Mouse (Mus musculus): ENCODE data around the gene 9130213A22Rik. TPM values are rescaled to one million over a fixed set of nuclear protein-coding genes. Genes with fewer than 3 reads are reported as not detected.

Gene 9130213A22Rik
- polyA plus RNA-seq, 1 experiment from 2014 or later: 0.07 TPM

GRCm38 (mm10) chr11:69125852-69125918, 3.3 kb upstream of the 9130213A22Rik start, which contains the start of gene Aloxe3:
Gene Aloxe3 (plus strand): TSS chr11:69125896.
- peak within 1 kb of the TSS; percentile 97 for H3K4me2 ChIP-seq (ENCODE audit: low read depth, low read length)
- 7% methylated on average over 3 of the region's 3 CpGs for WGBS (ENCODE audit: insufficient replicate concordance)
- H3K4me1 ChIP-seq (ENCODE audit: insufficient read depth): peaks cover 37% of the 10 kb centered on the region
- ATAC-seq: no peak
- H3K27ac ChIP-seq (ENCODE audit: low read depth): peak within 1 kb of the TSS; percentile 23; the same call in 1 of the 2 replicates
- peaks cover 13% of the 10 kb centered on the region for H3K27me3 ChIP-seq (ENCODE audit: insufficient read depth, low read length)
- no peaks in the 10 kb centered on the region for H3K36me3 ChIP-seq (replicated peaks; ENCODE audit: insufficient read depth, low read length)
- TF ChIP-seq CTCF (IDR thresholded peaks at IDR 0.05; ENCODE audit: low read depth): no peak
- no peak for TF ChIP-seq EP300 (IDR thresholded peaks at IDR 0.05; ENCODE audit: low read depth)
- no peak for DNase-seq
- H3K9ac ChIP-seq (replicated peaks): peak within 1 kb of the TSS; percentile 64
- H3K4me3 ChIP-seq (ENCODE audit: low read depth, low read length): peak within 1 kb of the TSS; percentile 61
- no peaks in the 10 kb centered on the region for H3K9me3 ChIP-seq (ENCODE audit: low read length)

DNA sequence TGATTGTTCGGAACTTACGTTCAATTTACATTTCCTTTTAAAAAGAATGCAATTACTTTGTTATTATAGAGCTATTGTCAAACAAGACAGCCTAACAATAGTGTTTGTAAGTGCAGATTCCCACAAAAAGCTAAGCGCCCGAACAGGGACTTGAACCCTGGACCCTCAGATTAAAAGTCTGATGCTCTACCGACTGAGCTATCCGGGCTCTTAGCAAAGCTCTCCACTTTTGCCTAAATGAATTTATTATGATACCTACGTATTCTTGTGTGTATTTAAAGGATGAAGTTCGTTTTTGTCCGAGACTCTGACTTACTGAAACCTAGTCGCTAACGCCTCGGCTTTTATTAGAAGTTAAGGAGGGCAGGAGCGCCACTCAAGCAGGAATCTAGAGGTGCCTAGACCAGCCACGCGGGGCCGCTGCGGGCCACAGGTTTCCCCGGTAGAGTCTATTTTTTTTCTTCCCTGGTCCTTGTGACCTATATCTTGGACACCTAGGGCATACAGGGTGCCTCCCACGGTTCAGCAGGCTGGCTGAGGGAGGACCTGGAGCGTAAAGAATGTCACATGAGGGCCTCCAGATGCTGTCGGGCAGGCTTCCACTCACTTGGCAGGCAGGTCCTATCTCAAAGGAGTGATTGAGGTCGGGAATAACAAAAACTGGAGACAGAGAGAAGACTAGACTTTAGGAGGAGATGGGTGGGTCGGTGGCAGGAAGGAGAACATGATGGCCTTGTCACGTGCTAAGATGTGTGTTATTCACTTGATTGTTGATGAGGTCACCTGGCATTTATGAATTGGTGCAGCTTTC, 2.9 kb upstream of the 9130213A22Rik start:
- Histone ChIP-seq H3K9ac (replicated peaks) (peak overlapping the region; percentile 64), H3K9me3 (ENCODE audit: low read length) (no peaks in the 10 kb centered on the region), H3K4me1 (ENCODE audit: insufficient read depth) (peaks cover 42% of the 10 kb centered on the region), H3K27ac (ENCODE audit: low read depth) (peak overlapping the region; percentile 23; the same call in 1 of the 2 replicates), H3K36me3 (replicated peaks; ENCODE audit: insufficient read depth, low read length) (no peaks in the 10 kb centered on the region), H3K4me2 (ENCODE audit: low read depth, low read length) (peak overlapping the region; percentile 97), H3K4me3 (ENCODE audit: low read depth, low read length) (peak overlapping the region; percentile 61), H3K27me3 (ENCODE audit: insufficient read depth, low read length) (peaks cover 17% of the 10 kb centered on the region)
- WGBS (ENCODE audit: insufficient replicate concordance): 1% methylated on average over 24 of the region's 24 CpGs
- DNase-seq: peak; percentile 81
- ATAC-seq: peak; percentile 51
- TF ChIP-seq CTCF (IDR thresholded peaks at IDR 0.05; ENCODE audit: low read depth) (peak; percentile 67), EP300 (IDR thresholded peaks at IDR 0.05; ENCODE audit: low read depth) (no peak)

GRCm38 (mm10) chr11:69124498-69124847, 2.1 kb upstream of the 9130213A22Rik start:
- DNase-seq: peak; percentile 74
- peak overlapping the region; percentile 68 for H3K4me3 ChIP-seq (ENCODE audit: low read depth, low read length)
- WGBS (ENCODE audit: insufficient replicate concordance): under 1% methylated on average over 3 of the region's 3 CpGs
- H3K9me3 ChIP-seq (ENCODE audit: low read length): no peaks in the 10 kb centered on the region
- peak; percentile 60 for ATAC-seq
- H3K27ac ChIP-seq (ENCODE audit: low read depth): peak overlapping the region; percentile 81; the same call in 1 of the 2 replicates
- TF ChIP-seq CTCF (IDR thresholded peaks at IDR 0.05; ENCODE audit: low read depth) (no peak), EP300 (IDR thresholded peaks at IDR 0.05; ENCODE audit: low read depth) (peak; percentile 7)
- no peak overlapping the region; the same call in 1 of the 2 replicates for H3K4me2 ChIP-seq (ENCODE audit: low read depth, low read length)
- H3K4me1 ChIP-seq (ENCODE audit: insufficient read depth): peaks cover 47% of the 10 kb centered on the region
- H3K9ac ChIP-seq (replicated peaks): no peak overlapping the region
- no peaks in the 10 kb centered on the region for H3K36me3 ChIP-seq (replicated peaks; ENCODE audit: insufficient read depth, low read length)
- H3K27me3 ChIP-seq (ENCODE audit: insufficient read depth, low read length): peaks cover 20% of the 10 kb centered on the region

- WGBS (ENCODE audit: insufficient replicate concordance): under 1% methylated on average over 31 of the region's 31 CpGs
- H3K27ac ChIP-seq (ENCODE audit: low read depth): peak overlapping the region; percentile 81
- peak overlapping the region; percentile 62 for H3K9ac ChIP-seq (replicated peaks)
- peak; percentile 67 for ATAC-seq
- peak overlapping the region; percentile 98 for H3K4me2 ChIP-seq (ENCODE audit: low read depth, low read length)
- peaks cover 53% of the 10 kb centered on the region for H3K4me1 ChIP-seq (ENCODE audit: insufficient read depth)
- TF ChIP-seq CTCF (IDR thresholded peaks at IDR 0.05; ENCODE audit: low read depth): no peak
- peak; percentile 43 for TF ChIP-seq EP300 (IDR thresholded peaks at IDR 0.05; ENCODE audit: low read depth)
- no peaks in the 10 kb centered on the region for H3K9me3 ChIP-seq (ENCODE audit: low read length)
- peak overlapping the region; percentile 68 for H3K4me3 ChIP-seq (ENCODE audit: low read depth, low read length)
- peak; percentile 89 for DNase-seq
- H3K27me3 ChIP-seq (ENCODE audit: insufficient read depth, low read length): peaks cover 20% of the 10 kb centered on the region
- no peaks in the 10 kb centered on the region for H3K36me3 ChIP-seq (replicated peaks; ENCODE audit: insufficient read depth, low read length)
Observed at GRCm38 (mm10) chr11:69123693-69124497, 1.5 kb upstream of the 9130213A22Rik start.

GRCm38 (mm10) chr11:69123056-69123692, 785 bp upstream of the 9130213A22Rik start:
- no peaks in the 10 kb centered on the region for H3K36me3 ChIP-seq (replicated peaks; ENCODE audit: insufficient read depth, low read length)
- H3K9ac ChIP-seq (replicated peaks): peak overlapping the region; percentile 67
- WGBS (ENCODE audit: insufficient replicate concordance): under 1% methylated on average over 28 of the region's 29 CpGs
- H3K27ac ChIP-seq (ENCODE audit: low read depth): peak overlapping the region; percentile 81
- H3K27me3 ChIP-seq (ENCODE audit: insufficient read depth, low read length): peaks cover 20% of the 10 kb centered on the region
- DNase-seq (peak; percentile 90), ATAC-seq (peak; percentile 35)
- peak overlapping the region; percentile 98 for H3K4me2 ChIP-seq (ENCODE audit: low read depth, low read length)
- no peaks in the 10 kb centered on the region for H3K9me3 ChIP-seq (ENCODE audit: low read length)
- H3K4me3 ChIP-seq (ENCODE audit: low read depth, low read length): peak overlapping the region; percentile 68
- TF ChIP-seq EP300 (IDR thresholded peaks at IDR 0.05; ENCODE audit: low read depth) (peak; percentile 44; the same call in 1 of the 2 replicates), CTCF (IDR thresholded peaks at IDR 0.05; ENCODE audit: low read depth) (peak; percentile 48)
- peaks cover 55% of the 10 kb centered on the region for H3K4me1 ChIP-seq (ENCODE audit: insufficient read depth)
